Mouse (Mus musculus): ENCODE data around the gene Galnt14. TPM values are rescaled to one million over a fixed set of nuclear protein-coding genes. Genes with fewer than 3 reads are reported as not detected.

Galnt14 gene
- polyA plus RNA-seq, 1 experiment from 2014 or later = 2.6 TPM

- DNase-seq (ENCODE audit: extremely low spot score, low spot score) = no peak
- Histone ChIP-seq H3K36me3 (replicated peaks) (no peaks in the 10 kb centered on the region), H3K27me3 (ENCODE audit: poor library complexity, severe bottlenecking) (no peaks in the 10 kb centered on the region), H3K4me1 (no peaks in the 10 kb centered on the region; the same call in 1 of the 2 replicates), H3K9me3 (no peaks in the 10 kb centered on the region), H3K27ac (no peak overlapping the region), H3K4me3 (no peak overlapping the region)
- WGBS = 90% methylated on average over 5 of the region's 5 CpGs
These were observed 197.4 kb downstream of the Galnt14 start for GRCm38 (mm10) chr17:73512844-73513243.

GRCm38 (mm10) chr17:73507804-73508535, 202.3 kb downstream of the Galnt14 start:
- H3K4me3 ChIP-seq = no peak overlapping the region
- WGBS = 86% methylated on average over 13 of the region's 13 CpGs
- H3K4me1 ChIP-seq = no peaks in the 10 kb centered on the region; the same call in 1 of the 2 replicates
- no peaks in the 10 kb centered on the region for H3K27me3 ChIP-seq (ENCODE audit: poor library complexity, severe bottlenecking)
- H3K27ac ChIP-seq = no peak overlapping the region
- H3K36me3 ChIP-seq (replicated peaks) = no peaks in the 10 kb centered on the region
- DNase-seq (ENCODE audit: extremely low spot score, low spot score) = no peak
- no peaks in the 10 kb centered on the region for H3K9me3 ChIP-seq

GRCm38 (mm10) chr17:73504111-73504510, 206.1 kb downstream of the Galnt14 start:
- WGBS = 95% methylated on average over 4 of the region's 4 CpGs
- H3K36me3 ChIP-seq (replicated peaks) = no peaks in the 10 kb centered on the region
- no peaks in the 10 kb centered on the region for H3K27me3 ChIP-seq (ENCODE audit: poor library complexity, severe bottlenecking)
- no peak overlapping the region for H3K27ac ChIP-seq
- no peaks in the 10 kb centered on the region for H3K9me3 ChIP-seq
- no peak overlapping the region for H3K4me3 ChIP-seq
- no peak for DNase-seq (ENCODE audit: extremely low spot score, low spot score)
- H3K4me1 ChIP-seq = no peaks in the 10 kb centered on the region; the same call in 1 of the 2 replicates

GRCm38 (mm10) chr17:73502613-73503012, 207.6 kb downstream of the Galnt14 start:
- WGBS = 87% methylated on average over 4 of the region's 4 CpGs
- Histone ChIP-seq H3K4me3 (no peak overlapping the region), H3K9me3 (no peaks in the 10 kb centered on the region), H3K27me3 (ENCODE audit: poor library complexity, severe bottlenecking) (no peaks in the 10 kb centered on the region), H3K36me3 (replicated peaks) (no peaks in the 10 kb centered on the region), H3K4me1 (no peaks in the 10 kb centered on the region), H3K27ac (no peak overlapping the region)
- DNase-seq (ENCODE audit: extremely low spot score, low spot score) = no peak

GRCm38 (mm10) chr17:73489519-73489918, 220.7 kb downstream of the Galnt14 start:
- Histone ChIP-seq H3K36me3 (replicated peaks) (no peaks in the 10 kb centered on the region), H3K4me3 (no peak overlapping the region), H3K27me3 (ENCODE audit: poor library complexity, severe bottlenecking) (no peaks in the 10 kb centered on the region), H3K9me3 (no peaks in the 10 kb centered on the region), H3K4me1 (no peaks in the 10 kb centered on the region), H3K27ac (no peak overlapping the region)
- WGBS = 82% methylated on average over 4 of the region's 4 CpGs
- no peak for DNase-seq (ENCODE audit: extremely low spot score, low spot score)

GRCm38 (mm10) chr17:73487792-73488191, 222.5 kb downstream of the Galnt14 start:
- Histone ChIP-seq H3K4me1 (no peaks in the 10 kb centered on the region), H3K27me3 (ENCODE audit: poor library complexity, severe bottlenecking) (no peaks in the 10 kb centered on the region), H3K36me3 (replicated peaks) (no peaks in the 10 kb centered on the region), H3K27ac (no peak overlapping the region), H3K4me3 (no peak overlapping the region), H3K9me3 (no peaks in the 10 kb centered on the region)
- 24% methylated on average over 13 of the region's 13 CpGs for WGBS
- DNase-seq (ENCODE audit: extremely low spot score, low spot score) = peak; percentile 48

- H3K27ac ChIP-seq = no peak overlapping the region
- DNase-seq (ENCODE audit: extremely low spot score, low spot score) = no peak
- H3K27me3 ChIP-seq (ENCODE audit: poor library complexity, severe bottlenecking) = no peaks in the 10 kb centered on the region
- WGBS = 73% methylated on average over 3 of the region's 3 CpGs
- no peaks in the 10 kb centered on the region for H3K36me3 ChIP-seq (replicated peaks)
- H3K4me3 ChIP-seq = no peak overlapping the region
- H3K4me1 ChIP-seq = no peaks in the 10 kb centered on the region
- no peaks in the 10 kb centered on the region for H3K9me3 ChIP-seq
These were observed 222.9 kb downstream of the Galnt14 start for GRCm38 (mm10) chr17:73487380-73487779.

GRCm38 (mm10) chr17:73477096-73478076, 232.9 kb downstream of the Galnt14 start:
- H3K27ac ChIP-seq = no peak overlapping the region
- no peaks in the 10 kb centered on the region for H3K9me3 ChIP-seq
- 50% methylated on average over 11 of the region's 11 CpGs for WGBS
- H3K4me1 ChIP-seq = peaks cover 12% of the 10 kb centered on the region
- H3K27me3 ChIP-seq (ENCODE audit: poor library complexity, severe bottlenecking) = no peaks in the 10 kb centered on the region
- H3K36me3 ChIP-seq (replicated peaks) = no peaks in the 10 kb centered on the region
- no peak for DNase-seq (ENCODE audit: extremely low spot score, low spot score)
- H3K4me3 ChIP-seq = no peak overlapping the region

GRCm38 (mm10) chr17:73474371-73474770, 235.9 kb downstream of the Galnt14 start:
- Histone ChIP-seq H3K4me3 (no peak overlapping the region), H3K27me3 (ENCODE audit: poor library complexity, severe bottlenecking) (no peaks in the 10 kb centered on the region), H3K9me3 (no peaks in the 10 kb centered on the region), H3K36me3 (replicated peaks) (no peaks in the 10 kb centered on the region), H3K27ac (no peak overlapping the region), H3K4me1 (peaks cover 12% of the 10 kb centered on the region)
- 54% methylated on average over 7 of the region's 7 CpGs for WGBS
- no peak for DNase-seq (ENCODE audit: extremely low spot score, low spot score)

GRCm38 (mm10) chr17:73473012-73473411, 237.2 kb downstream of the Galnt14 start:
- no peak overlapping the region for H3K27ac ChIP-seq
- H3K36me3 ChIP-seq (replicated peaks) = no peaks in the 10 kb centered on the region
- WGBS = 78% methylated on average over 3 of the region's 3 CpGs
- peaks cover 12% of the 10 kb centered on the region for H3K4me1 ChIP-seq
- no peak for DNase-seq (ENCODE audit: extremely low spot score, low spot score)
- no peaks in the 10 kb centered on the region for H3K9me3 ChIP-seq
- no peaks in the 10 kb centered on the region for H3K27me3 ChIP-seq (ENCODE audit: poor library complexity, severe bottlenecking)
- H3K4me3 ChIP-seq = no peak overlapping the region

- H3K4me1 ChIP-seq = no peaks in the 10 kb centered on the region
These were observed 249.4 kb downstream of the Galnt14 start for GRCm38 (mm10) chr17:73460874-73461273.

GRCm38 (mm10) chr17:73458741-73459140, 251.5 kb downstream of the Galnt14 start:
- Histone ChIP-seq H3K36me3 (replicated peaks) (no peaks in the 10 kb centered on the region), H3K4me3 (no peak overlapping the region)
- WGBS = 78% methylated on average over 4 of the region's 4 CpGs

More at GRCm38 (mm10) chr17:73460874-73461273, 249.4 kb downstream of the Galnt14 start:
- H3K4me3 ChIP-seq = no peak overlapping the region
- H3K36me3 ChIP-seq (replicated peaks) = no peaks in the 10 kb centered on the region
- H3K27me3 ChIP-seq (ENCODE audit: poor library complexity, severe bottlenecking) = no peaks in the 10 kb centered on the region
- WGBS = 86% methylated on average over 4 of the region's 4 CpGs
- no peak overlapping the region for H3K27ac ChIP-seq
- H3K9me3 ChIP-seq = no peaks in the 10 kb centered on the region
- DNase-seq (ENCODE audit: extremely low spot score, low spot score) = no peak

GRCm38 (mm10) chr17:73456551-73456950, 253.7 kb downstream of the Galnt14 start:
- WGBS = 79% methylated on average over 2 of the region's 2 CpGs

More at GRCm38 (mm10) chr17:73458741-73459140, 251.5 kb downstream of the Galnt14 start:
- Histone ChIP-seq H3K4me1 (no peaks in the 10 kb centered on the region), H3K27me3 (ENCODE audit: poor library complexity, severe bottlenecking) (no peaks in the 10 kb centered on the region), H3K27ac (no peak overlapping the region), H3K9me3 (no peaks in the 10 kb centered on the region)
- no peak for DNase-seq (ENCODE audit: extremely low spot score, low spot score)

More at GRCm38 (mm10) chr17:73456551-73456950, 253.7 kb downstream of the Galnt14 start:
- Histone ChIP-seq H3K9me3 (no peaks in the 10 kb centered on the region), H3K4me1 (no peaks in the 10 kb centered on the region), H3K27me3 (ENCODE audit: poor library complexity, severe bottlenecking) (no peaks in the 10 kb centered on the region), H3K27ac (no peak overlapping the region), H3K4me3 (no peak overlapping the region), H3K36me3 (replicated peaks) (no peaks in the 10 kb centered on the region)
- no peak for DNase-seq (ENCODE audit: extremely low spot score, low spot score)

All from forebrain, embryonic 10.5 days (tissue).